Mouse (Mus musculus): ENCODE measurements around the gene Xab2.

- TF ChIP-seq CTCF (IDR thresholded peaks at IDR 0.05; ENCODE audit: borderline replicate concordance, extremely low read depth, insufficient read depth, insufficient read length) (no peak), POLR2A (IDR thresholded peaks at IDR 0.05; ENCODE audit: borderline replicate concordance, extremely low read depth, insufficient read depth, insufficient read length, poor library complexity, severe bottlenecking) (no peak)
Observed at GRCm38 (mm10) chr8:3648990-3649389, 27.9 kb upstream of the Xab2 start.

Measured in brain, embryonic 14.5 days (tissue).